Mouse (Mus musculus): ENCODE data around the gene Olfr1371.

DNA sequence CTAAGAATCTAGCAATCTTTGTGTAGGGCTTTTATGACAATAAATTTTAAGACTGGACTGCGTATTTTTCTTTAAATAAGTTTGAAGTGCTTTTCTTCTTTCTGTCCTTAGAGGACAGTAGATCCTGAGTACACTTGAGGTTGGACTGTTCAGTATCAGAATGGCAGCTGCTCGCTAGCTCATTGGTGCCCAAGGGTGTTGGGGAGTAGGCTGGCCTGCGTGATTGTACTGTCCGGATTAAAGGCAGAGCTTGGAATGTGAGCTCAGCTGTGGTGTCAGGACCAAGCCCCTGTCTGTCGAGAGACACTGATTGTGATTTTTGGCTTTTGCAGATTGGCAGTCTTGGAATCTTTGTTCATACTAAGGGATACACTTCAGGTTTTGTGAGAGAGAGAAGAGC, 38.0 kb upstream of the Olfr1371 start:
- TF ChIP-seq EP300 (IDR thresholded peaks at IDR 0.05; ENCODE audit: low read depth) (no peak), CTCF (IDR thresholded peaks at IDR 0.05; ENCODE audit: low read depth) (no peak)
